Mouse (Mus musculus): ENCODE measurements around the gene Hjurp. TPM values are rescaled to one million over a fixed set of nuclear protein-coding genes. Genes with fewer than 3 reads are reported as not detected.

Hjurp gene
- polyA plus RNA-seq, 1 experiment from 2014 or later = 135 TPM

GRCm38 (mm10) chr1:88267489-88267888, 9.9 kb downstream of the Hjurp start:
- H3K4me3 ChIP-seq (ENCODE audit: low read depth, low read length) = no peak overlapping the region
- H3K4me1 ChIP-seq (ENCODE audit: control insufficient read depth, insufficient read depth, low read length) = no peaks in the 10 kb centered on the region
- 96% methylated on average over 6 of the region's 6 CpGs for WGBS
- H3K27ac ChIP-seq (ENCODE audit: low read depth, low read length) = no peak overlapping the region
- no peak overlapping the region for H3K9ac ChIP-seq (ENCODE audit: low read length)
- H3K4me2 ChIP-seq = no peak overlapping the region
- peaks cover 87% of the 10 kb centered on the region for H3K36me3 ChIP-seq (ENCODE audit: control insufficient read depth, insufficient read depth, low read length)
- DNase-seq (ENCODE audit: low spot score, missing footprints) (no peak), ATAC-seq (ENCODE audit: low FRiP score) (peak; percentile 7; the same call in 1 of the 2 replicates)
- no peaks in the 10 kb centered on the region for H3K27me3 ChIP-seq (ENCODE audit: control insufficient read depth, insufficient read depth, low read length)
- peaks cover 12% of the 10 kb centered on the region for H3K9me3 ChIP-seq (ENCODE audit: control insufficient read depth, low read length)

GRCm38 (mm10) chr1:88266123-88266522, 11.3 kb downstream of the Hjurp start:
- 90% methylated on average over 13 of the region's 13 CpGs for WGBS
- H3K4me2 ChIP-seq = no peak overlapping the region
- peaks cover 20% of the 10 kb centered on the region for H3K9me3 ChIP-seq (ENCODE audit: control insufficient read depth, low read length)
- H3K27ac ChIP-seq (ENCODE audit: low read depth, low read length) = no peak overlapping the region
- ATAC-seq (ENCODE audit: low FRiP score) (no peak), DNase-seq (ENCODE audit: low spot score, missing footprints) (no peak)
- no peaks in the 10 kb centered on the region for H3K27me3 ChIP-seq (ENCODE audit: control insufficient read depth, insufficient read depth, low read length)
- no peaks in the 10 kb centered on the region for H3K4me1 ChIP-seq (ENCODE audit: control insufficient read depth, insufficient read depth, low read length)
- H3K36me3 ChIP-seq (ENCODE audit: control insufficient read depth, insufficient read depth, low read length) = peaks cover 88% of the 10 kb centered on the region
- no peak overlapping the region for H3K4me3 ChIP-seq (ENCODE audit: low read depth, low read length)
- no peak overlapping the region for H3K9ac ChIP-seq (ENCODE audit: low read length)

GRCm38 (mm10) chr1:88264869-88265240, 12.6 kb downstream of the Hjurp start:
- no peaks in the 10 kb centered on the region for H3K4me1 ChIP-seq (ENCODE audit: control insufficient read depth, insufficient read depth, low read length)
- H3K9ac ChIP-seq (ENCODE audit: low read length) = no peak overlapping the region
- no peak overlapping the region for H3K4me3 ChIP-seq (ENCODE audit: low read depth, low read length)
- no peaks in the 10 kb centered on the region for H3K27me3 ChIP-seq (ENCODE audit: control insufficient read depth, insufficient read depth, low read length)
- DNase-seq (ENCODE audit: low spot score, missing footprints) (no peak), ATAC-seq (ENCODE audit: low FRiP score) (no peak)
- peaks cover 91% of the 10 kb centered on the region for H3K36me3 ChIP-seq (ENCODE audit: control insufficient read depth, insufficient read depth, low read length)
- peaks cover 24% of the 10 kb centered on the region for H3K9me3 ChIP-seq (ENCODE audit: control insufficient read depth, low read length)
- H3K27ac ChIP-seq (ENCODE audit: low read depth, low read length) = no peak overlapping the region
- 82% methylated on average over 4 of the region's 4 CpGs for WGBS
- H3K4me2 ChIP-seq = no peak overlapping the region

GRCm38 (mm10) chr1:88264237-88264868, 13.1 kb downstream of the Hjurp start:
- H3K27ac ChIP-seq (ENCODE audit: low read depth, low read length) = no peak overlapping the region
- peaks cover 86% of the 10 kb centered on the region for H3K36me3 ChIP-seq (ENCODE audit: control insufficient read depth, insufficient read depth, low read length)
- no peak overlapping the region for H3K4me2 ChIP-seq
- peaks cover 25% of the 10 kb centered on the region for H3K9me3 ChIP-seq (ENCODE audit: control insufficient read depth, low read length)
- DNase-seq (ENCODE audit: low spot score, missing footprints) (no peak), ATAC-seq (ENCODE audit: low FRiP score) (no peak)
- H3K4me1 ChIP-seq (ENCODE audit: control insufficient read depth, insufficient read depth, low read length) = no peaks in the 10 kb centered on the region
- no peak overlapping the region for H3K4me3 ChIP-seq (ENCODE audit: low read depth, low read length)
- H3K27me3 ChIP-seq (ENCODE audit: control insufficient read depth, insufficient read depth, low read length) = no peaks in the 10 kb centered on the region
- H3K9ac ChIP-seq (ENCODE audit: low read length) = no peak overlapping the region
- 90% methylated on average over 7 of the region's 7 CpGs for WGBS

GRCm38 (mm10) chr1:88263778-88264177, 13.7 kb downstream of the Hjurp start:
- Histone ChIP-seq H3K36me3 (ENCODE audit: control insufficient read depth, insufficient read depth, low read length) (peaks cover 80% of the 10 kb centered on the region), H3K4me3 (ENCODE audit: low read depth, low read length) (no peak overlapping the region), H3K4me2 (no peak overlapping the region), H3K27ac (ENCODE audit: low read depth, low read length) (no peak overlapping the region), H3K27me3 (ENCODE audit: control insufficient read depth, insufficient read depth, low read length) (no peaks in the 10 kb centered on the region), H3K4me1 (ENCODE audit: control insufficient read depth, insufficient read depth, low read length) (no peaks in the 10 kb centered on the region), H3K9me3 (ENCODE audit: control insufficient read depth, low read length) (peaks cover 28% of the 10 kb centered on the region), H3K9ac (ENCODE audit: low read length) (no peak overlapping the region)
- DNase-seq (ENCODE audit: low spot score, missing footprints) (no peak), ATAC-seq (ENCODE audit: low FRiP score) (no peak)
- 90% methylated on average over 5 of the region's 5 CpGs for WGBS

- H3K9me3 ChIP-seq (ENCODE audit: control insufficient read depth, low read length) = peaks cover 32% of the 10 kb centered on the region
- 78% methylated on average over 6 of the region's 6 CpGs for WGBS
- H3K36me3 ChIP-seq (ENCODE audit: control insufficient read depth, insufficient read depth, low read length) = peaks cover 72% of the 10 kb centered on the region
- no peak overlapping the region for H3K27ac ChIP-seq (ENCODE audit: low read depth, low read length)
- no peaks in the 10 kb centered on the region for H3K27me3 ChIP-seq (ENCODE audit: control insufficient read depth, insufficient read depth, low read length)
- DNase-seq (ENCODE audit: low spot score, missing footprints) (no peak), ATAC-seq (ENCODE audit: low FRiP score) (no peak)
- no peaks in the 10 kb centered on the region for H3K4me1 ChIP-seq (ENCODE audit: control insufficient read depth, insufficient read depth, low read length)
- H3K4me2 ChIP-seq = no peak overlapping the region
- H3K4me3 ChIP-seq (ENCODE audit: low read depth, low read length) = no peak overlapping the region
- no peak overlapping the region for H3K9ac ChIP-seq (ENCODE audit: low read length)
These were observed 14.5 kb downstream of the Hjurp start for GRCm38 (mm10) chr1:88262961-88263360.

- DNase-seq (ENCODE audit: low spot score, missing footprints) = no peak
- H3K9me3 ChIP-seq (ENCODE audit: control insufficient read depth, low read length) = peaks cover 39% of the 10 kb centered on the region
These were observed 15.2 kb downstream of the Hjurp start for GRCm38 (mm10) chr1:88262255-88262654.

GRCm38 (mm10) chr1:88261706-88262105, 15.7 kb downstream of the Hjurp start:
- peaks cover 44% of the 10 kb centered on the region for H3K9me3 ChIP-seq (ENCODE audit: control insufficient read depth, low read length)
- WGBS = 86% methylated on average over 7 of the region's 7 CpGs
- no peak overlapping the region for H3K4me3 ChIP-seq (ENCODE audit: low read depth, low read length)
- H3K9ac ChIP-seq (ENCODE audit: low read length) = no peak overlapping the region
- ATAC-seq (ENCODE audit: low FRiP score) = no peak
- peaks cover 59% of the 10 kb centered on the region for H3K36me3 ChIP-seq (ENCODE audit: control insufficient read depth, insufficient read depth, low read length)
- no peak overlapping the region for H3K4me2 ChIP-seq
- H3K4me1 ChIP-seq (ENCODE audit: control insufficient read depth, insufficient read depth, low read length) = no peaks in the 10 kb centered on the region
- DNase-seq (ENCODE audit: low spot score, missing footprints) = no peak
- H3K27me3 ChIP-seq (ENCODE audit: control insufficient read depth, insufficient read depth, low read length) = no peaks in the 10 kb centered on the region
- no peak overlapping the region for H3K27ac ChIP-seq (ENCODE audit: low read depth, low read length)

More at GRCm38 (mm10) chr1:88262255-88262654, 15.2 kb downstream of the Hjurp start:
- 91% methylated on average over 4 of the region's 4 CpGs for WGBS
- no peak overlapping the region for H3K4me3 ChIP-seq (ENCODE audit: low read depth, low read length)
- no peak overlapping the region for H3K4me2 ChIP-seq
- no peak for ATAC-seq (ENCODE audit: low FRiP score)
- H3K4me1 ChIP-seq (ENCODE audit: control insufficient read depth, insufficient read depth, low read length) = no peaks in the 10 kb centered on the region
- H3K36me3 ChIP-seq (ENCODE audit: control insufficient read depth, insufficient read depth, low read length) = peaks cover 65% of the 10 kb centered on the region
- no peak overlapping the region for H3K27ac ChIP-seq (ENCODE audit: low read depth, low read length)
- H3K9ac ChIP-seq (ENCODE audit: low read length) = no peak overlapping the region
- H3K27me3 ChIP-seq (ENCODE audit: control insufficient read depth, insufficient read depth, low read length) = no peaks in the 10 kb centered on the region

- Histone ChIP-seq H3K4me3 (ENCODE audit: low read depth, low read length) (no peak overlapping the region), H3K36me3 (ENCODE audit: control insufficient read depth, insufficient read depth, low read length) (peaks cover 50% of the 10 kb centered on the region), H3K4me1 (ENCODE audit: control insufficient read depth, insufficient read depth, low read length) (no peaks in the 10 kb centered on the region), H3K27ac (ENCODE audit: low read depth, low read length) (no peak overlapping the region), H3K9ac (ENCODE audit: low read length) (no peak overlapping the region), H3K4me2 (no peak overlapping the region), H3K9me3 (ENCODE audit: control insufficient read depth, low read length) (peaks cover 45% of the 10 kb centered on the region), H3K27me3 (ENCODE audit: control insufficient read depth, insufficient read depth, low read length) (no peaks in the 10 kb centered on the region)
- DNase-seq (ENCODE audit: low spot score, missing footprints) (no peak), ATAC-seq (ENCODE audit: low FRiP score) (no peak)
- WGBS = 85% methylated on average over 10 of the region's 10 CpGs
These were observed 16.6 kb downstream of the Hjurp start for GRCm38 (mm10) chr1:88260604-88261377.
